Mouse (Mus musculus) adrenal gland, adult 18-20 months (tissue): ENCODE data around the gene Tubg1. TPM values are rescaled to one million over a fixed set of nuclear protein-coding genes. Genes with fewer than 3 reads are reported as not detected.
A peak's percentile ranks its signal among the peaks of the same experiment; 100 is the strongest.

ENCODE experiments used
- DNase-seq, 2 experiments: peaks; one replicate each; pipeline ENCODE4 v3.0.0; 2021 to 2022; ENCODE audit warnings: low spot score in 2 of 2
- total RNA-seq, 2 experiments: library from RNA; stranded (reverse); gene quantifications; 1 replicate in 1 of 2; 2 replicates in 1 of 2; pipeline ENCODE4 v1.2.3; 2021

Gene Tubg1
- total RNA-seq, 2 experiments from 2014 or later: 32.9 to 37.0 TPM

- DNase-seq: no peak
Measured at GRCm38 (mm10) chr11:101163476-101164350, 44.0 kb downstream of the Tubg1 start.

- no peak for DNase-seq
Measured at GRCm38 (mm10) chr11:101164351-101164665, 44.6 kb downstream of the Tubg1 start.

GRCm38 (mm10) chr11:101164677-101165580, 45.2 kb downstream of the Tubg1 start:
- DNase-seq: no peak

GRCm38 (mm10) chr11:101166357-101166756, 46.6 kb downstream of the Tubg1 start:
- DNase-seq: no peak

- DNase-seq: no peak
Measured at GRCm38 (mm10) chr11:101167211-101167962, 47.6 kb downstream of the Tubg1 start.

GRCm38 (mm10) chr11:101167963-101168300, 48.2 kb downstream of the Tubg1 start:
- no peak for DNase-seq

- no peak for DNase-seq
Measured at GRCm38 (mm10) chr11:101168301-101168980, 48.7 kb downstream of the Tubg1 start.

GRCm38 (mm10) chr11:101169301-101170107, 49.8 kb downstream of the Tubg1 start:
- DNase-seq: no peak

GRCm38 (mm10) chr11:101170354-101170810, 50.6 kb downstream of the Tubg1 start, which contains the start of gene Cntnap1:
TSS of gene Cntnap1 (plus strand) at chr11:101170523.
- peak; percentile 57 to 60 for DNase-seq

GRCm38 (mm10) chr11:101170811-101171610, 51.3 kb downstream of the Tubg1 start, which contains the start of gene Plekhh3:
TSS of gene Plekhh3 (minus strand) at chr11:101171351.
- DNase-seq: peak; percentile 84 to 86

GRCm38 (mm10) chr11:101171721-101172433, 52.1 kb downstream of the Tubg1 start:
- peak; percentile 72 for DNase-seq

GRCm38 (mm10) chr11:101172434-101172815, 52.7 kb downstream of the Tubg1 start:
- no peak for DNase-seq

GRCm38 (mm10) chr11:101173112-101173511, 53.4 kb downstream of the Tubg1 start:
- no peak for DNase-seq

GRCm38 (mm10) chr11:101173631-101174388, 54.1 kb downstream of the Tubg1 start:
- peak; percentile 75 to 80 for DNase-seq

- no peak for DNase-seq
Measured at GRCm38 (mm10) chr11:101174389-101174745, 54.6 kb downstream of the Tubg1 start.

- no peak for DNase-seq
Measured at GRCm38 (mm10) chr11:101174851-101175628, 55.3 kb downstream of the Tubg1 start, which contains the start of gene Ccr10. TSS of gene Ccr10 (minus strand) at chr11:101175443.
